Mouse (Mus musculus) neural tube, embryonic 14.5 days (tissue): ENCODE data around the gene Gm42517. TPM values are rescaled to one million over a fixed set of nuclear protein-coding genes. Genes with fewer than 3 reads are reported as not detected.

ENCODE experiments used
- ATAC-seq: fragments of 200-750 bp; cut with Nextera tagmentation; 2 replicates; pipeline ENCODE4 v1.8.0; 2017; ENCODE audit warnings: low read depth, mild to moderate bottlenecking, moderate TSS enrichment, moderate library complexity
- H3K27ac ChIP-seq: fragments of 300-500 bp; sonication (generic); 2 replicates; pipeline ENCODE4 v1.5.1; 2014; ENCODE audit warnings: low read depth, mild to moderate bottlenecking, control low read depth, low read length, moderate library complexity, mixed read lengths
- H3K27me3 ChIP-seq: fragments of 300-500 bp; sonication (generic); 2 replicates; pipeline ENCODE4 v1.6.1; 2014; ENCODE audit warnings: low read length; ENCODE audit not compliant: control insufficient read depth, insufficient read depth
- H3K36me3 ChIP-seq: fragments of 300-500 bp; sonication (generic); 2 replicates; pipeline ENCODE4 v1.6.1; 2014; ENCODE audit warnings: low read length, mixed read lengths; ENCODE audit not compliant: control insufficient read depth, insufficient read depth
- H3K4me1 ChIP-seq: fragments of 300-500 bp; sonication (generic); 2 replicates; pipeline ENCODE4 v1.6.1; 2014; ENCODE audit warnings: low read length; ENCODE audit not compliant: control insufficient read depth, insufficient read depth
- H3K4me2 ChIP-seq: fragments of 300-500 bp; sonication (generic); 2 replicates; pipeline ENCODE4 v1.6.1; 2014; ENCODE audit warnings: mild to moderate bottlenecking, low read depth, low read length, control low read depth
- H3K4me3 ChIP-seq: fragments of 300-500 bp; sonication (generic); 2 replicates; pipeline ENCODE4 v1.5.1; 2014; ENCODE audit warnings: low read depth, low read length, control low read depth, mixed read lengths
- H3K9ac ChIP-seq: fragments of 300-500 bp; sonication (generic); replicated peaks from 2 replicates; pipeline ENCODE4 v1.6.1; 2014; ENCODE audit warnings: low read depth, mild to moderate bottlenecking, control low read depth, low read length, mixed read lengths
- H3K9me3 ChIP-seq: fragments of 300-500 bp; sonication (generic); 2 replicates; pipeline ENCODE4 v1.6.1; 2016; ENCODE audit warnings: low read length; ENCODE audit not compliant: control insufficient read depth
- WGBS: fragments of 180-500 bp; shearing (Covaris S2); extraction: QIAGEN DNeasy Blood & Tissue Kit; methylation state at CpG from one replicate; pipeline ENCODE4 v1.1.7; 2014; 5-methylcytosine and 5-hydroxymethylcytosine counted together
- polyA plus RNA-seq: library from polyadenylated mRNA; unstranded; fragments of >200 nt; fragmentation: Nextera tagmentation; extraction: Ambion mirVana; gene quantifications from 2 replicates; pipeline ENCODE4 v1.2.1, GENCODE M21; 2014

The Gm42517 gene
- polyA plus RNA-seq, 1 experiment from 2014 or later: 5.7 TPM

DNA sequence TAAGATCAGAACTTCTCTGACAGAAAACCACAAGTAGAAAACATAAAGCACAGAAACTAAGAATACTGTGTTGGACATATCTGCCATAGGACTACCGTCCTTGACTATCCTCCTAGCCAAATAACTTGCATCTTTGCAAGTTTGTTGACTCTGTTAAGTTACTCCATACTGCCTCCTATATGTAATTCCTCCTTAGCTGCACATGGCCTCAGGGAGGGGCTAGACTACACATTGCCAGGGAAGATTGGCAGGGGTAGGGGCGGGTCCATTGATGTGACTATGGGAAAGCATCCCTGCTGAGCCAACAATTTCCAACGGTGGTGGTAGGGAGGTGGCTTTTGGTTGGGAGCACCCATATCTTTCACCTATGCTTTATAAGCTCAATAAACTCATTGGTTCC, 5.4 kb downstream of the Gm42517 start:
- Histone ChIP-seq H3K36me3 (no peaks in the 10 kb centered on the region), H3K9me3 (no peaks in the 10 kb centered on the region), H3K4me3 (no peak overlapping the region), H3K9ac (no peak overlapping the region), H3K4me2 (no peak overlapping the region), H3K27ac (no peak overlapping the region), H3K27me3 (peaks cover 33% of the 10 kb centered on the region), H3K4me1 (peaks cover 5% of the 10 kb centered on the region)
- 28% methylated on average over 3 of the region's 3 CpGs for WGBS
- no peak for ATAC-seq

DNA sequence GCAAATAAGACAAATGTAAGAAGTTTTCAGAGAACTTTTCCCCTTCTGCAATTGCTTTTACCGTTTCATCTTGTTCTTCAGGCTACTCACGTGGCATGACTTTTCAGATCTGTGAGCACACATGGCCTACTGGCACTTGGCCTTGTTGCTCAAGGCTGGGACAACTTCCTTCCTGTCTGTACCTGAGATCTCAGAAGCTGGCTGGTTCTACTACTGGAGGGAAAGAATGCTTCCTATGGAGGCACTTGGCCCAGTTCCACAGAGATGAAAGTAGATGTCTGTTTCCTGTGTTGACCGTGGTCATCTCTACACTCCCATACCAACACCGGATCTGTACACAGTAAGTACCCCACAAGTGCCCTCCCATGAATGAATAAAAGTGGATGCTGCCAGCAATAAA, 7.5 kb downstream of the Gm42517 start:
- Histone ChIP-seq H3K9ac (no peak overlapping the region), H3K27ac (no peak overlapping the region), H3K4me1 (no peaks in the 10 kb centered on the region), H3K4me2 (no peak overlapping the region), H3K36me3 (no peaks in the 10 kb centered on the region), H3K9me3 (no peaks in the 10 kb centered on the region), H3K27me3 (peaks cover 14% of the 10 kb centered on the region), H3K4me3 (no peak overlapping the region)
- no peak for ATAC-seq
- 85% methylated on average over 4 of the region's 4 CpGs for WGBS

DNA sequence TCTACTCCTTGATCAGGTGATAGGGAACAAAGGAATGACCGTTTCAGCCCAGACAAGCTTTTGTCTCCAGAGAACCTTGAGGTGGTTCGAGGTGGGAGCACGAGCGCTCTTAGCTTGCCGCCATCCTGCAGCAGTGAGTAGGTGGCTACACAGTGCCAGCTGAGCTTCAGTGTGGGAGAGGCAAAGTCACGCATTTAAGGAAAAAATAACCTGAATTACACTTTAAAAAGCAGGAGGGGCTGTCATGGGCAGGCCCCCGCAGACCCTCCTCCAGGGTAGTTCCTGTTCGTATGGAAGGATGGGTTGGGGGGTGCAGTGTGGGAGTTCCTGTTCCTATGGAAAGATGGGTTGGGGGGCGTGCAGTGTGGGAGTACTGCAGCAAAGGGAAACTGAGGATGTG, 8.2 kb downstream of the Gm42517 start:
- 84% methylated on average over 9 of the region's 9 CpGs for WGBS
- Histone ChIP-seq H3K27ac (no peak overlapping the region), H3K4me3 (no peak overlapping the region), H3K9me3 (no peaks in the 10 kb centered on the region), H3K27me3 (peaks cover 6% of the 10 kb centered on the region), H3K36me3 (no peaks in the 10 kb centered on the region), H3K4me2 (no peak overlapping the region), H3K9ac (no peak overlapping the region), H3K4me1 (no peaks in the 10 kb centered on the region)
- ATAC-seq: no peak

DNA sequence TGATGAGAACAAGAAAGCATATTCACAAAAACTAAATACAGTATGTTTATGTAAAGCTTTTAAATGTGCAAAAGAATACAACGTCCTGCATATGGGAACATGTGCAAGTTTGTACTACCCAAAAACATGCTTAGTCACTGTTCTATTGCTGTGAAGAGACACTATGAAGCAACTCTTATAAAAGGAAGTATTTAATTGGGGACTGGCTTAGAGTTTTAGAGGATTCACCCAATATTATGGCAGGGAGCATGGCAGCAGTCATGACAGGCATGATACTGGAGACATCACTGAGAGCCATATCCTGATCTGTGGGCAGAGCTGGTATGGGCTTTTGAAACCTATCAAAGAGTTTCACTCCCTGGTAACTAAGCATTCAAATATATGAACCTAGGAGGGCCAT, 9.9 kb downstream of the Gm42517 start:
- no peak for ATAC-seq
- Histone ChIP-seq H3K9me3 (no peaks in the 10 kb centered on the region), H3K4me3 (no peak overlapping the region), H3K9ac (no peak overlapping the region), H3K4me1 (no peaks in the 10 kb centered on the region), H3K27ac (no peak overlapping the region), H3K4me2 (no peak overlapping the region), H3K36me3 (no peaks in the 10 kb centered on the region), H3K27me3 (no peaks in the 10 kb centered on the region)
- 93% methylated on average over 1 of the region's 1 CpGs for WGBS

DNA sequence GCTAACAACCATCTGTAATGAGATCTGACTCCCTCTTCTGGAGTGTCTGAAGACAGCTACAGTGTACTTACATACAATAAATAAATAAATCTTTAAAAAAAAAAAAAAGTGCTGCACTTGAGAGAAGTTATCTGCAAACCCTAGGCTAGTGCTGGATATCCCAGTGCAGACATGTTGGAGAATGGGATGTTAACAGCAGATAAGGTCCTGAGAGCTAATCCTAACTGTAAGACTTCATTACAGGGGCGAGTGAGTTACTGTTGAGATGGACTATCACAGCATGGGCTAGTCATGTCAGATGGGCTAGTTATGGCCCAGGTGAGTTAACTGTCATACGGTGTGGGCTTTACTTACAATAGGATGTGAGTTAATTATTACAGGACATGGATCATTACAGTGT, 13.7 kb downstream of the Gm42517 start:
- H3K4me3 ChIP-seq: no peak overlapping the region
- no peaks in the 10 kb centered on the region for H3K4me1 ChIP-seq
- 88% methylated on average over 2 of the region's 2 CpGs for WGBS
- no peak overlapping the region for H3K27ac ChIP-seq
- H3K9ac ChIP-seq: no peak overlapping the region
- H3K27me3 ChIP-seq: no peaks in the 10 kb centered on the region
- no peak overlapping the region for H3K4me2 ChIP-seq
- ATAC-seq: no peak
- no peaks in the 10 kb centered on the region for H3K9me3 ChIP-seq
- H3K36me3 ChIP-seq: no peaks in the 10 kb centered on the region

DNA sequence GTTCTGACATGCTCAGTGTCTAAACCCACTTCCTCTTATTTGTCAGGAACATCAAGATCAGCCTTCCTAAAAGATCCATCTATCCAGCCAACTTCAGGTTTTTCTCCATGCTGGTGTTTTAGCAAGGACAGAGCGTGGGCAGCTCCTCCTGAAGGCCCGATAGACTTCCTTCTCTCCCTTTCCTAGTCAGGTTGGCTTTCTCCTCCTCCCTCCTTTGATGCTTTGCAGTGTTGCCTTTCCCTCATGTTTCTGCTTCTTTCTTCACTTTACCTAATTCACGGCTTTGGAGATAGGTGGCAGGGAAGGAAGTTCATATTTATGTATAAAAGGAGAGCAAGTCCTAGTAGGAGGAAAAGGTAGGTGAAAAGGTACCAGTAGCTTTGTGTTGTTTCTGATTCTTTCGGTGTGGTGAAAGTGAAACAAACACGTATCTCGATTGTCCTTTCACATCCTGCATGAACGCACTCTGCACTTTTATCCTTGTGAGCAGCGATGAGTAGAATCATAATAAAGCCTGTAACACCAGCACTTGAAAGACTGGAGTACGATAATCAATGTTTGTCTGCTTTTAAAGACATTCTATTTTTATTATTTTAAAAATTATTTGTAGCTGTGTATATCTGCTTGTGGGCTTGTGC, 18.1 kb downstream of the Gm42517 start:
- 96% methylated on average over 9 of the region's 9 CpGs for WGBS
- 0 out of 2 replicates have a peak, but pooled peaks cover 2% of the 10 kb centered on the region for H3K36me3 ChIP-seq
- H3K27ac ChIP-seq: no peak overlapping the region
- no peaks in the 10 kb centered on the region for H3K9me3 ChIP-seq
- no peak for ATAC-seq
- no peak overlapping the region for H3K9ac ChIP-seq
- no peak overlapping the region for H3K4me3 ChIP-seq
- no peaks in the 10 kb centered on the region for H3K4me1 ChIP-seq
- H3K4me2 ChIP-seq: no peak overlapping the region
- H3K27me3 ChIP-seq: no peaks in the 10 kb centered on the region

DNA sequence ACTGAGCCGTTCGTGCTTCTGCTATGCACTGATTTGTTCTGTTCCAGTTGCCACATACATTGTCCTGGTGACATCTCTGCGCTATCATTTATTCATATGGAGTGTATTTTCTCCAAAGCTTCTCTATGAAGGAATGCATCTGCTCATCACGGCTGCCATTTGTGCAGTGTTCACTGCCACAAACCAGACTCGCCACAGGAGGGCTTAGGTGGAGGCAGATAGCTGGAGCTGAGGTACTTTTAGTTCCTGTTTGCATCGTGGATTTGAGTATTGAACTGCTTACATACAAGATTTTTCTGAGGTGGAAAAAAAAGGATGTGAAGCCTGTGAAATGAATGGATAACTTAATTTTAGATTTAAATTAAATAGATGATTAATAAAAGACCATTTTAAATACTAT, 19.9 kb downstream of the Gm42517 start:
- Histone ChIP-seq H3K9me3 (no peaks in the 10 kb centered on the region), H3K4me1 (no peaks in the 10 kb centered on the region), H3K4me3 (no peak overlapping the region), H3K36me3 (peaks cover 3% of the 10 kb centered on the region; the same call in 1 of the 2 replicates), H3K27ac (no peak overlapping the region), H3K27me3 (no peaks in the 10 kb centered on the region), H3K9ac (no peak overlapping the region), H3K4me2 (no peak overlapping the region)
- WGBS: 91% methylated on average over 6 of the region's 6 CpGs
- ATAC-seq: no peak

DNA sequence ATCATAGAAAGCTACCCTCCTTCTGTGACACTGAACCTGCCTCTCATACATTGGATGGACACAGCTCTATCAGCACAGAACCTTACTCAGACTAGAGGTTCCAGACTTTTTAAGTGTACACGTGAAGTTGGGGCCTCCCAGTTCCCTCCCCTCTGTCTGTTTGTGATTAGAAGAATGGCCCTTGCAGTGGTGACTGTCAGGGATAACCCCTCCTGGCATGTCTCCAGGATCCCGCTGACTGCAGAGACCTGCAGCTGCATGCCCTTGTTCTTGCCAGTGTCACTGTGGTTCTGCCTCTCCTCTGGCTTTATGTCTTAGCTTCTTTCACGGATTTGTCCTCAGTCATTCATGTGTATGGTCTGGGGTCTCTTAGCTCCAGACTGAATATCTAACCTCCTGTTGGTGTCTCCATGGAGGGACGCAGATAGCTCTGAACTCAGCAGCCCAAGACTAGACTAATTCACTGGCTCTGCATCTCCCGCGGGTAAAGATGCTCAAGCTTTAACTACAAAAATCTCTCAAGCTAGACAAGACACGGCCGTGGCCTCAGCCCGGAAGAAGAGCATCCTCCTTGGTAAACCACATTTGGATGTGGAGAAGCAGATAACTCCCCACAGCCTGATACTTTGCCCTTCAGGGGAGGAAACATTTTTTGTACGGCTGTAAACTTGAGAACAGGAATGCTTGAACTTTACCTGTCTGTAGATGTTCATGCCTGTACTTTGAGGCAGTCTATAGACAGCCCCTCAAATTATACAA, 22.2 kb downstream of the Gm42517 start:
- no peak overlapping the region for H3K4me2 ChIP-seq
- 88% methylated on average over 10 of the region's 10 CpGs for WGBS
- no peaks in the 10 kb centered on the region for H3K27me3 ChIP-seq
- H3K4me1 ChIP-seq: no peaks in the 10 kb centered on the region
- H3K36me3 ChIP-seq: peaks cover 3% of the 10 kb centered on the region; the same call in 1 of the 2 replicates
- H3K4me3 ChIP-seq: no peak overlapping the region
- no peak for ATAC-seq
- H3K9me3 ChIP-seq: no peaks in the 10 kb centered on the region
- no peak overlapping the region for H3K9ac ChIP-seq
- no peak overlapping the region for H3K27ac ChIP-seq

DNA sequence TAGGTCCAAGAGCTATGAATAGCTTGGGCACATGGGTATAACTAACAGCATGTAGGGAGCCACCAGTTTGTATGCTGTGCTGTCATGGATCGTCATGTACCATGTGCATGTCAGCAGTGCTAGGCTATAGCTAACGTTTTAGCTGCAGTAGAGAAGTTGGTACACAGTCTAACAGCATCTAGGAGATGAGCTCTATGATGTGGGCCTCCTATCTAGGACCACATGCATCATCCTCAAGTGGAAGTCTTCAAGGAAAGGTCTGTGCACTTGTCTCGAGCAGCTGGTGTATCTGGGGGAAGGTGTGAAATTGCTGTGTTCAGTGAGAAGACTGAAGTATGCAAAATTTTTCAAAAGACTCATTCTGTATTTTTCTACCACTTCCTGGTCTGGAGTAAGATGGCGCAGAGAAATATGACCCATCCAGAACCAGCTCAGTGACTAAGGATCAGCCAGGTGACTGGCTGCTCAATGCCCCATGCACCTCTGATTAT, 24.0 kb downstream of the Gm42517 start:
- no peaks in the 10 kb centered on the region for H3K4me1 ChIP-seq

More for the DNA sequence above, 24.0 kb downstream of the Gm42517 start:
- ATAC-seq: no peak
- Histone ChIP-seq H3K27ac (no peak overlapping the region), H3K4me3 (no peak overlapping the region), H3K36me3 (peaks cover 12% of the 10 kb centered on the region; the same call in 1 of the 2 replicates), H3K4me2 (no peak overlapping the region), H3K9me3 (no peaks in the 10 kb centered on the region), H3K27me3 (no peaks in the 10 kb centered on the region), H3K9ac (no peak overlapping the region)
- WGBS: 94% methylated on average over 4 of the region's 4 CpGs
